Mouse (Mus musculus): ENCODE results near the gene Tmem262.

Tmem262 gene

GRCm38 (mm10) chr19:6070571-6071250, 9.1 kb upstream of the Tmem262 start:
- TF ChIP-seq GATA4 (IDR thresholded peaks at IDR 0.05; ENCODE audit: insufficient replicate concordance, low read length): no peak

DNA sequence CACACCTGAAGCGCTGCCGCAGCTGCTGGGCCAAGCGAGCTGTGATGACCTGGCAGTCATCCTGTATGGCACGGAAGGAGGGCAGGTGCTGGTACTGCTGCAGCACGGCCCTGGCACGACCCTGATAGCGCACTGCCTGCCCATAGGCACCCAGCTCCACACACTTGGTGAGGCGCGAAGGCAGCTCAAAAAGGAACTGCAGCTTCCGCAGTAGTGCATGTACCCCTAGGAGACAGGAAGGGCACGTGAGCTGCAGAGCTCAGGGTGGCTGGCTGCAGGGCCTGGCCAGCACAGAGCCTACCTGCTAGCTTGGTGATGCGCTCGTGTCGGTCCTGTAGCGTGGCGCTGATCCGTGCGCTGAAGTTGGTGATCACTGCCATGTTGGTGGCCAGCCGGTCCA, 8.6 kb upstream of the Tmem262 start:
- no peak for TF ChIP-seq GATA4 (IDR thresholded peaks at IDR 0.05; ENCODE audit: insufficient replicate concordance, low read length)

DNA sequence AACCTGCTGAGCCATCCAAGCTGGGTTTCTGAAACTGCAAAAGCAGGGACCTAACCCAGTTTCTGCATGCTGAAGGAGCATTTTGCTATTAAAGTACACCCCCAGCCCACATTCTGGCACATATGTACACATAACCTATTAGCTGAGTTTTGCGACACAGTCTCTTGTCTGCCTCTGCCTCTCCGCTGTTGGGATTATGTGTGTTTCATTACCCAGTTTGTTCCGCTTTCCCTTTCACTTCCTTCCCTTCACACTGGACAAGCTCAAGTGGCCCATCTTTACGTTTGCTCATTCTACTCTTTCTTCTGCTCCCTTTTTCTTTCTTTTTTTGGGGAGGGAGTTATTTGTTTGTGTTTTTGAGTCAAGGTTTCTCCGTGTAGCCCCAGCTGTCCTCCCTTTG, 5.9 kb upstream of the Tmem262 start:
- no peak for TF ChIP-seq GATA4 (IDR thresholded peaks at IDR 0.05; ENCODE audit: insufficient replicate concordance, low read length)

- peak; percentile 4; the same call in 1 of the 2 replicates for TF ChIP-seq GATA4 (IDR thresholded peaks at IDR 0.05; ENCODE audit: insufficient replicate concordance, low read length)
These were observed 3.1 kb upstream of the Tmem262 start, which contains the start of gene Vps51 for GRCm38 (mm10) chr19:6076564-6077393. TSS of gene Vps51 (minus strand) at chr19:6077231.

DNA sequence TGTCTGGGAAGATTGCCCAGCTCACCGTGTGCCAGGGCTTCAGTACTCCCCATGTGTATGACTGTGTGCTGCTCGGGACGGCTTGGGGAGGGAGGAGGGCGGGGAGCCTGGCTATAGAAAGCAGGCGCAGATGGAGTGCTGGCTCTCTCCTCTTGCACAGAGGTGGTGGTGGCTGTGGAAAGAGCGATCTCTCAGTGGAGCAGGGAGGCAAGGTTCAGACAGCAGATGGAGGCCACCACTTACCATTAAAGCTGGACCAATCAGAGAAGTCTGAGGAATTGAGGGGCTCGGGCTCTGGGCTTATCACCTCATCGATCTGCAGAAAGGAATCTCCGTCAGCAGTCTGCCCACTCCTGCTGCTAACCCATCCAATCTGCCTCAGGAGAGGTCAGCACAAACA, 2.3 kb downstream of the Tmem262 start, which contains the start of gene Gm28374:
Gm28374 (minus strand) TSS at position 101 of the 400 bp plus-strand sequence.
- no peak for TF ChIP-seq GATA4 (IDR thresholded peaks at IDR 0.05; ENCODE audit: insufficient replicate concordance, low read length)

DNA sequence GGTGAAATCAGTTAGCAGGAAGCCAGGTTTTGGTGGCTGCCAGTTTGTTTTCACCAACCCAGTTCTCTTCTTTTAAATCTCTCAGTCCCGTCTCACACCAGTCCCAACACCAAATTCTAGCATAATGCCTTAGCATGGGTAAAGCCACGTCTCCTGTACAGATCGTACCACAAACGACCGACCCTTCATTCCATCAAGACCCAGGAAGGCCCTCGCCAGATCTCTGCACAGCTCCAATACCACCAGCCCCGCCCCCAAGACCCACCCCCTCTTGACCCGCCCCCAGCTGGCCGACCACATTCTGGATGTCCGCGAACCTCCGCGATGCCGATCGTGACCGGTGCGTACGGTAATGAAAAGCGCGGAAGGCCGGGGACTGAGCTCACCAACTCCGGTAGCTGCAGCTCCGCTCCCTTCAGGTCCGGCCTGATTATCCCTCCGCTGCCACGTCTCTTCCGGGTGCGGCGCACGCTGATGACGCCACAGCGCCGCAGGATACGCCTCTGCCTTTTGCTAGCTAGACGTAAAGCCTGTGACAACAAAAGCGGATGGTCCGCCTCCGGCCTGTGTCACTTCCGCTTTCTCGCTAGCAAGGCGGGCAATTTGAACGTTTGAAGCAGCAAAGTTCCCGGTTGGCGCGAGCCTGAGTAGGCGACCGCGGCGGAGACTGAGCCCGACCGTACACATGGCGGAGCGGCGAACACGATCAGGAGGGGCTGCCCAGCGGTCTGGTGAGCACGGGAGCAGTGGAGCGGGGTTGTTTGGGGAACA, 4.8 kb downstream of the Tmem262 start, which contains the start of the genes Zfpl1 and Cdca5:
Zfpl1 (minus strand) TSS at position 479 of the 771 bp plus-strand sequence.
Cdca5 (plus strand) TSS at position 506 of the 771 bp plus-strand sequence.
- peak; percentile 83; the same call in 1 of the 2 replicates for TF ChIP-seq GATA4 (IDR thresholded peaks at IDR 0.05; ENCODE audit: insufficient replicate concordance, low read length)

DNA sequence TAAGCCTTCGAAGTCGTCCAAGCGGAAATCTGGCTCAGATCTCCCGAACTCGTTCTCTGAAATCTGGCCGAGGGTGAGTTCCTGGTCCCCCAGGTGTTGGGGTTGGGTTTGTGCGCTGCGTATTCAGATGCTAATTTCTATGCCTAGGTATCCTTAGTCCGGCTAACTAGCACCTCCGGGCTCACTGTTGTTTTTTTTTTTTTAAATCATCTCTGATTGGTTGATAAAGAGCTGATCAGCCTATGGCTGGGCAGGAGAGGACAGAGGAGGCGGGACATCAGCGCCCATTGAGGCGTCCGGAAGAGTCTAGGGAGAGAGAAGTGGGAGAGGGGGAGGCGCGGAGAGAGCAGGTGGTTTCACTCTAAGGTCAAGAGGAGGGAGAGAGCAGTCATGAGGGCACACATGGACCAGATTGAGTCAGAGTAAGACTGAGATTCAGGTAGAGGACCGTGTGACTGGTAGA, 5.6 kb downstream of the Tmem262 start:
- TF ChIP-seq GATA4 (IDR thresholded peaks at IDR 0.05; ENCODE audit: insufficient replicate concordance, low read length): no peak

- TF ChIP-seq GATA4 (IDR thresholded peaks at IDR 0.05; ENCODE audit: insufficient replicate concordance, low read length): no peak
These were observed 9.0 kb downstream of the Tmem262 start for GRCm38 (mm10) chr19:6088841-6089240.

- TF ChIP-seq GATA4 (IDR thresholded peaks at IDR 0.05; ENCODE audit: insufficient replicate concordance, low read length): no peak
These were observed 14.3 kb downstream of the Tmem262 start, which contains the start of gene AC131692.1 for GRCm38 (mm10) chr19:6094119-6094518. TSS of gene AC131692.1 (plus strand) at chr19:6094419.

- no peak for TF ChIP-seq GATA4 (IDR thresholded peaks at IDR 0.05; ENCODE audit: insufficient replicate concordance, low read length)
These were observed 18.0 kb downstream of the Tmem262 start for GRCm38 (mm10) chr19:6097847-6098246.

- no peak for TF ChIP-seq GATA4 (IDR thresholded peaks at IDR 0.05; ENCODE audit: insufficient replicate concordance, low read length)
These were observed 21.4 kb downstream of the Tmem262 start for GRCm38 (mm10) chr19:6101186-6101585.

GRCm38 (mm10) chr19:6102169-6102853, 22.5 kb downstream of the Tmem262 start:
- TF ChIP-seq GATA4 (IDR thresholded peaks at IDR 0.05; ENCODE audit: insufficient replicate concordance, low read length): no peak

GRCm38 (mm10) chr19:6104476-6104875, 24.6 kb downstream of the Tmem262 start:
- no peak for TF ChIP-seq GATA4 (IDR thresholded peaks at IDR 0.05; ENCODE audit: insufficient replicate concordance, low read length)

DNA sequence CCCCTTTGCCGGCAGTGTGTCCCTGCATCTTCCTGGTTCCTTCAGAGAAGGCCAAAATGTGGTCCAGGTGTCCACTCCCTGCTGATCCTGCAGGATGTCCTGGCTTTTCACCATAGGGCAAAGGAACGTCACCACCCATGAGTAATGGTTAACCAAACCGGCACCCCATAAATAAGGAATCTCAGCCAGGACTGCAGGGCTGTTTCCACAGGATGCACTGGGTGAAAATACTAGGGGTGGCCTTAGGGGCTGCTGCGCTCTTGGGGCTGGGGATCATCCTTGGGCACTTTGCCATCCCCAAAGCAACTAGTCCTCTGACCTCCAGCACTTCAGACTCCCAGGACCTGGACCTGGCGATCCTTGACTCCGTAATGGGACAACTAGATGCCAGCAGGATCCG, 25.8 kb downstream of the Tmem262 start, which contains the start of gene Naaladl1:
Naaladl1 (plus strand) TSS at position 197 of the 400 bp plus-strand sequence.
- TF ChIP-seq GATA4 (IDR thresholded peaks at IDR 0.05; ENCODE audit: insufficient replicate concordance, low read length): no peak
